Mouse (Mus musculus) thymus, adult 2 months (tissue): Measurements from ENCODE around the gene Ttc9c. TPM values are rescaled to one million over a fixed set of nuclear protein-coding genes. Genes with fewer than 3 reads are reported as not detected.

ENCODE experiments used
- DNase-seq: peaks from one replicate; pipeline ENCODE4 v3.0.0; 2021
- H3K27ac ChIP-seq: fragments of 200-500 bp; 2 replicates; pipeline ENCODE4 v1.5.1; 2012; ENCODE audit warnings: low read length, control low read depth; ENCODE audit not compliant: control insufficient read depth, insufficient read depth
- H3K27me3 ChIP-seq: fragments of 200-500 bp; 2 replicates; pipeline ENCODE4 v1.6.1; 2012; ENCODE audit warnings: mild to moderate bottlenecking, low read length, moderate library complexity, mixed read lengths; ENCODE audit not compliant: control insufficient read depth, insufficient read depth
- H3K36me3 ChIP-seq: fragments of 200-500 bp; 2 replicates; pipeline ENCODE4 v1.6.1; 2012; ENCODE audit warnings: mild to moderate bottlenecking, low read length, moderate library complexity; ENCODE audit not compliant: control insufficient read depth, insufficient read depth
- H3K4me1 ChIP-seq: fragments of 200-500 bp; replicated peaks from 2 replicates; pipeline ENCODE4 v1.6.1; 2012; ENCODE audit warnings: low read length; ENCODE audit not compliant: control insufficient read depth, insufficient read depth
- H3K4me3 ChIP-seq: fragments of 200-500 bp; 2 replicates; pipeline ENCODE4 v1.5.1; 2012; ENCODE audit warnings: mild to moderate bottlenecking, low read length, control low read depth, moderate library complexity; ENCODE audit not compliant: control insufficient read depth, insufficient read depth
- CTCF ChIP-seq: fragments of 200-500 bp; IDR thresholded peaks from 2 replicates; pipeline ENCODE4 v1.5.1; 2012; ENCODE audit warnings: mild to moderate bottlenecking, control low read depth, low read length, moderate library complexity, borderline replicate concordance; ENCODE audit not compliant: control insufficient read depth, poor library complexity, insufficient read depth; ENCODE audit errors: extremely low read depth
- POLR2A ChIP-seq: fragments of 200-500 bp; IDR thresholded peaks from 2 replicates; pipeline ENCODE4 v1.6.1; 2012; ENCODE audit warnings: mild to moderate bottlenecking, low read length, control low read depth, moderate library complexity; ENCODE audit not compliant: control insufficient read depth, poor library complexity, insufficient read depth; ENCODE audit errors: extremely low read depth
- WGBS: fragments of 180-500 bp; shearing (Covaris S2); methylation state at CpG from one replicate; pipeline ENCODE4 v1.1.7; 2018; 5-methylcytosine and 5-hydroxymethylcytosine counted together
- polyA plus RNA-seq: library from polyadenylated mRNA; depleted of rRNA; stranded (reverse); fragments of >200 nt; gene quantifications from 2 replicates; pipeline ENCODE4 v1.2.3, GENCODE M21; 2012

Gene Ttc9c
- polyA plus RNA-seq, 1 experiment, result 37.5 TPM

- H3K27me3 ChIP-seq, result no peaks in the 10 kb centered on the region
- H3K4me3 ChIP-seq, result no peak overlapping the region
- no peak for DNase-seq
- 76% methylated on average over 7 of the region's 7 CpGs for WGBS
- H3K4me1 ChIP-seq, result no peaks in the 10 kb centered on the region
- H3K27ac ChIP-seq, result no peak overlapping the region
- TF ChIP-seq CTCF, result no peak
- TF ChIP-seq POLR2A, result no peak
- peaks cover 3% of the 10 kb centered on the region; the same call in 1 of the 2 replicates for H3K36me3 ChIP-seq
Measured at GRCm38 (mm10) chr19:8851639-8852038, 32.5 kb upstream of the Ttc9c start.

- H3K27ac ChIP-seq, result no peak within 1 kb of the TSS
- H3K4me3 ChIP-seq, result no peak within 1 kb of the TSS
- 79% methylated on average over 7 of the region's 7 CpGs for WGBS
- DNase-seq, result no peak
- TF ChIP-seq CTCF, result no peak
- no peak for TF ChIP-seq POLR2A
- H3K27me3 ChIP-seq, result no peaks in the 10 kb centered on the region
- H3K36me3 ChIP-seq, result peaks cover 9% of the 10 kb centered on the region; the same call in 1 of the 2 replicates
- no peaks in the 10 kb centered on the region for H3K4me1 ChIP-seq
Measured at GRCm38 (mm10) chr19:8850402-8850901, 31.3 kb upstream of the Ttc9c start, which contains the start of gene Lrrn4cl. Gene Lrrn4cl (plus strand): TSS chr19:8850768.

- no peak overlapping the region for H3K4me3 ChIP-seq
- no peaks in the 10 kb centered on the region for H3K27me3 ChIP-seq
- WGBS, result 94% methylated on average over 5 of the region's 5 CpGs
- peaks cover 9% of the 10 kb centered on the region; the same call in 1 of the 2 replicates for H3K36me3 ChIP-seq
- H3K27ac ChIP-seq, result no peak overlapping the region
- no peak for DNase-seq
- no peaks in the 10 kb centered on the region for H3K4me1 ChIP-seq
- no peak for TF ChIP-seq POLR2A
- no peak for TF ChIP-seq CTCF
Measured at GRCm38 (mm10) chr19:8848356-8848755, 29.2 kb upstream of the Ttc9c start.

- no peak for TF ChIP-seq CTCF
- no peak for TF ChIP-seq POLR2A
- peak; percentile 76 for DNase-seq
- H3K27ac ChIP-seq, result no peak overlapping the region
- H3K27me3 ChIP-seq, result no peaks in the 10 kb centered on the region
- WGBS, result 80% methylated on average over 5 of the region's 5 CpGs
- H3K4me3 ChIP-seq, result no peak overlapping the region
- peaks cover 9% of the 10 kb centered on the region; the same call in 1 of the 2 replicates for H3K36me3 ChIP-seq
- peaks cover 19% of the 10 kb centered on the region for H3K4me1 ChIP-seq
Measured at GRCm38 (mm10) chr19:8844371-8845129, 25.4 kb upstream of the Ttc9c start.

- no peaks in the 10 kb centered on the region for H3K27me3 ChIP-seq
- TF ChIP-seq POLR2A (no peak), CTCF (no peak)
- 97% methylated on average over 6 of the region's 6 CpGs for WGBS
- peaks cover 9% of the 10 kb centered on the region; the same call in 1 of the 2 replicates for H3K36me3 ChIP-seq
- no peak overlapping the region for H3K4me3 ChIP-seq
- DNase-seq, result no peak
- H3K4me1 ChIP-seq, result peaks cover 33% of the 10 kb centered on the region
- H3K27ac ChIP-seq, result no peak overlapping the region
Measured at GRCm38 (mm10) chr19:8842961-8843360, 23.8 kb upstream of the Ttc9c start.

- H3K36me3 ChIP-seq, result peaks cover 1% of the 10 kb centered on the region; the same call in 1 of the 2 replicates
- TF ChIP-seq CTCF (no peak), POLR2A (no peak)
- WGBS, result 88% methylated on average over 7 of the region's 7 CpGs
Measured at GRCm38 (mm10) chr19:8841012-8841411, 21.9 kb upstream of the Ttc9c start.

More at GRCm38 (mm10) chr19:8841012-8841411, 21.9 kb upstream of the Ttc9c start:
- no peak overlapping the region for H3K27ac ChIP-seq
- no peaks in the 10 kb centered on the region for H3K27me3 ChIP-seq
- H3K4me3 ChIP-seq, result no peak overlapping the region
- H3K4me1 ChIP-seq, result peaks cover 33% of the 10 kb centered on the region
- no peak for DNase-seq
